Comparison of ENCODE assay signal across 20 mouse cellular contexts in genomic region chr5:58083972-58084371, GRCm38 (mm10).
DNase-seq lines count a peak whose midpoint lies in the region; ATAC-seq and TF ChIP-seq lines count a peak whose summit lies in the region.
"Had no signal": no experiment of that assay in that cellular context is flagged by ENCODE, and none has a peak within 500 bp of the region (broad histone marks: within the 10 kb centered on the region; RNA-seq: fewer than 3 reads in every experiment).

No protein-coding gene starts in this region.

- no peaks in the 10 kb centered on the region for H3K4me1 ChIP-seq in limb, embryonic 14.5 days (ENCODE audit: control insufficient read depth, insufficient read depth, low read length)
- no peaks in the 10 kb centered on the region for H3K4me1 ChIP-seq in limb, embryonic 10.5 days
- H3K4me1 ChIP-seq in midbrain, embryonic 16.5 days (ENCODE audit: control insufficient read depth, insufficient read depth, low read length): no peaks in the 10 kb centered on the region
- H3K4me1 ChIP-seq: limb, embryonic 12.5 days; neural tube, embryonic 15.5 days had no signal

- no peak for ATAC-seq in limb, embryonic 14.5 days (ENCODE audit: low FRiP score, low read depth)
- no peak for ATAC-seq in midbrain, embryonic 16.5 days

- TF ChIP-seq POLR2A in limb, embryonic 14.5 days (IDR thresholded peaks at IDR 0.05; ENCODE audit: borderline replicate concordance, extremely low read depth, insufficient read depth, insufficient read length): no peak

- H3K9me3 ChIP-seq in limb, embryonic 14.5 days (ENCODE audit: control insufficient read depth, low read length): no peaks in the 10 kb centered on the region
- no peaks in the 10 kb centered on the region for H3K9me3 ChIP-seq in limb, embryonic 10.5 days (replicated peaks)
- H3K9me3 ChIP-seq in midbrain, embryonic 16.5 days (replicated peaks; ENCODE audit: control insufficient read depth, low read length, poor library complexity, severe bottlenecking): no peaks in the 10 kb centered on the region
- H3K9me3 ChIP-seq: limb, embryonic 12.5 days; neural tube, embryonic 15.5 days had no signal

- no peaks in the 10 kb centered on the region for H3K27me3 ChIP-seq in limb, embryonic 14.5 days (ENCODE audit: control insufficient read depth, insufficient read depth, low read length)
- no peaks in the 10 kb centered on the region for H3K27me3 ChIP-seq in limb, embryonic 10.5 days (ENCODE audit: low read depth, poor library complexity, severe bottlenecking)
- no peaks in the 10 kb centered on the region for H3K27me3 ChIP-seq in midbrain, embryonic 16.5 days (ENCODE audit: control insufficient read depth, insufficient read depth, low read depth, low read length)
- H3K27me3 ChIP-seq: CH12.LX; limb, embryonic 12.5 days; neural tube, embryonic 15.5 days had no signal

- no peak overlapping the region for H3K4me3 ChIP-seq in limb, embryonic 14.5 days (replicated peaks; ENCODE audit: low read length)
- no peak overlapping the region for H3K4me3 ChIP-seq in limb, embryonic 10.5 days
- H3K4me3 ChIP-seq in midbrain, embryonic 16.5 days (ENCODE audit: low read depth, low read length): no peak overlapping the region
- H3K4me3 ChIP-seq: limb, embryonic 12.5 days; neural tube, embryonic 15.5 days had no signal

- no peaks in the 10 kb centered on the region for H3K36me3 ChIP-seq in limb, embryonic 14.5 days (ENCODE audit: control insufficient read depth, insufficient read depth, low read length)
- H3K36me3 ChIP-seq in limb, embryonic 10.5 days: no peaks in the 10 kb centered on the region
- no peaks in the 10 kb centered on the region for H3K36me3 ChIP-seq in midbrain, embryonic 16.5 days (ENCODE audit: control insufficient read depth, insufficient read depth, low read length)
- H3K36me3 ChIP-seq: limb, embryonic 12.5 days; neural tube, embryonic 15.5 days had no signal

- H3K27ac ChIP-seq in limb, embryonic 14.5 days (replicated peaks; ENCODE audit: low read depth, low read length): no peak overlapping the region
- no peak overlapping the region for H3K27ac ChIP-seq in limb, embryonic 10.5 days
- no peak overlapping the region for H3K27ac ChIP-seq in midbrain, embryonic 16.5 days (ENCODE audit: low read length)
- H3K27ac ChIP-seq: hindbrain, embryonic 14.5 days; limb, embryonic 12.5 days; neural tube, embryonic 15.5 days had no signal

- DNase-seq in limb, embryonic 14.5 days (ENCODE audit: low spot score): peak; percentile 9
- DNase-seq in limb, embryonic 10.5 days (ENCODE audit: low spot score): no peak
- peak; percentile 15 to 35 for DNase-seq in heart, adult 9 months (ENCODE audit: low spot score in 2 of 2)
- DNase-seq in heart, postnatal 10 days: peak; percentile 48 to 62
- DNase-seq in thymus, postnatal 4 days: peak; percentile 18
- no peak for DNase-seq in adrenal gland, postnatal 4 days (ENCODE audit: low spot score in 2 of 2)
- no peak for DNase-seq in adrenal gland, postnatal 10 days
- DNase-seq: adrenal gland, postnatal 36 days; cerebellum, postnatal 25 days; gastrocnemius, postnatal 36 days; kidney, adult 11 months; kidney, postnatal 36 days; layer of hippocampus, postnatal 36 days; lung, postnatal 14 days; retina, postnatal 1 day had no signal

- intact Hi-C loops in heart, postnatal 10 days (cut with DNase I): loop anchor here (2.0 kb wide), 1 partner anchor 363 kb away; no protein-coding TSS in a partner anchor

- WGBS in limb, embryonic 14.5 days: 46% methylated on average over 6 of the region's 6 CpGs
- 90% methylated on average over 6 of the region's 6 CpGs for WGBS in limb, embryonic 10.5 days
- 91% methylated on average over 6 of the region's 6 CpGs for WGBS in midbrain, embryonic 16.5 days

- no peak overlapping the region for H3K4me2 ChIP-seq in limb, embryonic 14.5 days (replicated peaks; ENCODE audit: low read depth, low read length, severe bottlenecking)
- no peak overlapping the region for H3K4me2 ChIP-seq in midbrain, embryonic 16.5 days (ENCODE audit: low read length)
- H3K4me2 ChIP-seq: hindbrain, embryonic 14.5 days; limb, embryonic 12.5 days; neural tube, embryonic 15.5 days had no signal

- H3K9ac ChIP-seq in limb, embryonic 14.5 days (ENCODE audit: low read depth, low read length, severe bottlenecking): no peak overlapping the region
- no peak overlapping the region for H3K9ac ChIP-seq in midbrain, embryonic 16.5 days (ENCODE audit: low read depth, low read length)
- H3K9ac ChIP-seq: hindbrain, embryonic 14.5 days; limb, embryonic 12.5 days; neural tube, embryonic 15.5 days had no signal

Comparison
In these comparisons a context has a peak if more than half of its experiments do, and no peak if none do; other contexts are left out.
1. DNase-seq: peak in limb, embryonic 14.5 days (single experiment), heart, adult 9 months (2 of 2), heart, postnatal 10 days (2 of 2) and thymus, postnatal 4 days (single experiment); none in limb, embryonic 10.5 days (single experiment), adrenal gland, postnatal 4 days (0 of 2) and adrenal gland, postnatal 10 days (single experiment).